Mouse (Mus musculus) intestine, embryonic 15.5 days (tissue): Measurements from ENCODE around the gene Olfr1359. TPM values are rescaled to one million over a fixed set of nuclear protein-coding genes. Genes with fewer than 3 reads are reported as not detected.
"Not testable (repeated sequence)": the region's sequence is repeated elsewhere in the genome, so short reads cannot be mapped to it uniquely, and the experiment has no call there.

Experiments
- ATAC-seq: fragments of 200-750 bp; cut with Nextera tagmentation; 2 replicates; pipeline ENCODE4 v1.8.0; 2017; ENCODE audit warnings: moderate TSS enrichment, moderate library complexity
- H3K27ac ChIP-seq: fragments of 300-500 bp; sonication (generic); 2 replicates; pipeline ENCODE4 v1.5.1; 2015; ENCODE audit warnings: mild to moderate bottlenecking, inconsistent platforms
- H3K27me3 ChIP-seq: fragments of 300-500 bp; sonication (generic); replicated peaks from 2 replicates; pipeline ENCODE4 v1.6.1; 2015; ENCODE audit warnings: inconsistent platforms
- H3K36me3 ChIP-seq: fragments of 300-500 bp; sonication (generic); 2 replicates; pipeline ENCODE4 v1.6.1; 2015; ENCODE audit warnings: inconsistent platforms
- H3K4me1 ChIP-seq: fragments of 300-500 bp; sonication (generic); replicated peaks from 2 replicates; pipeline ENCODE4 v1.6.1; 2015; ENCODE audit warnings: inconsistent platforms
- H3K4me2 ChIP-seq: fragments of 300-500 bp; sonication (generic); replicated peaks from 2 replicates; pipeline ENCODE4 v1.6.1; 2015; ENCODE audit warnings: mild to moderate bottlenecking, inconsistent platforms
- H3K4me3 ChIP-seq: fragments of 300-500 bp; sonication (generic); replicated peaks from 2 replicates; pipeline ENCODE4 v1.5.1; 2015; ENCODE audit warnings: inconsistent platforms
- H3K9ac ChIP-seq: fragments of 300-500 bp; sonication (generic); 2 replicates; pipeline ENCODE4 v1.6.1; 2015; ENCODE audit warnings: inconsistent platforms
- H3K9me3 ChIP-seq: fragments of 300-500 bp; sonication (generic); 2 replicates; pipeline ENCODE4 v1.6.1; 2016; ENCODE audit warnings: inconsistent platforms
- WGBS: fragments of 180-500 bp; shearing (Covaris S2); methylation state at CpG from one replicate; pipeline ENCODE4 v1.1.7; 2015; 5-methylcytosine and 5-hydroxymethylcytosine counted together
- polyA plus RNA-seq: library from polyadenylated mRNA; unstranded; fragments of >200 nt; fragmentation: Nextera tagmentation; extraction: Ambion mirVana; gene quantifications from 2 replicates; pipeline ENCODE4 v1.2.1, GENCODE M21; 2015

Olfr1359 gene
- polyA plus RNA-seq, 1 experiment from 2014 or later = not detected

- peak; percentile 84 for ATAC-seq
- Histone ChIP-seq H3K27me3 (no peaks in the 10 kb centered on the region), H3K36me3 (no peaks in the 10 kb centered on the region), H3K4me3 (peak overlapping the region; percentile 45), H3K9me3 (no peaks in the 10 kb centered on the region), H3K27ac (peak overlapping the region; percentile 96), H3K4me2 (peak overlapping the region; percentile 57), H3K4me1 (no peaks in the 10 kb centered on the region; the same call in 1 of the 2 replicates), H3K9ac (peak overlapping the region; percentile 60)
- under 1% methylated on average over 21 of the region's 21 CpGs for WGBS
These were observed 36.3 kb downstream of the Olfr1359 start for GRCm38 (mm10) chr13:21734010-21734905.

- under 1% methylated on average over 43 of the region's 56 CpGs for WGBS
- Histone ChIP-seq H3K27ac (peak within 1 kb of the TSS; percentile 96), H3K9ac (peak within 1 kb of the TSS; percentile 60), H3K4me3 (peak within 1 kb of the TSS; percentile 45), H3K4me2 (peak within 1 kb of the TSS; percentile 57)
- H3K36me3 ChIP-seq, H3K27me3 ChIP-seq, H3K4me1 ChIP-seq, H3K9me3 ChIP-seq: not testable (repeated sequence)
- ATAC-seq = peak; percentile 92
These were observed 37.2 kb downstream of the Olfr1359 start, which contains the start of gene Hist1h4j for GRCm38 (mm10) chr13:21734906-21735767. TSS of gene Hist1h4j (plus strand) at chr13:21735064.

- 33% methylated on average over 1 of the region's 1 CpGs for WGBS
- Histone ChIP-seq H3K27me3 (no peaks in the 10 kb centered on the region), H3K27ac (no peak overlapping the region), H3K4me1 (0 out of 2 replicates have a peak, but pooled peaks cover 4% of the 10 kb centered on the region), H3K9ac (no peak overlapping the region), H3K4me2 (no peak overlapping the region), H3K4me3 (no peak overlapping the region), H3K9me3 (no peaks in the 10 kb centered on the region), H3K36me3 (no peaks in the 10 kb centered on the region)
- no peak for ATAC-seq
These were observed 47.1 kb downstream of the Olfr1359 start for GRCm38 (mm10) chr13:21745006-21745405.

- H3K27me3 ChIP-seq = no peaks in the 10 kb centered on the region
- H3K4me3 ChIP-seq = peak overlapping the region; percentile 44
- peak overlapping the region; percentile 46 for H3K9ac ChIP-seq
- no peaks in the 10 kb centered on the region for H3K36me3 ChIP-seq
- 0 out of 2 replicates have a peak, but pooled peaks cover 6% of the 10 kb centered on the region for H3K4me1 ChIP-seq
- peak overlapping the region; percentile 94 for H3K27ac ChIP-seq
- WGBS = 4% methylated on average over 5 of the region's 5 CpGs
- peak overlapping the region; percentile 62 for H3K4me2 ChIP-seq
- H3K9me3 ChIP-seq = no peaks in the 10 kb centered on the region
- no peak for ATAC-seq
These were observed 51.7 kb downstream of the Olfr1359 start for GRCm38 (mm10) chr13:21749387-21750158.

- Histone ChIP-seq H3K9ac (peak within 1 kb of the TSS; percentile 53), H3K4me3 (peak within 1 kb of the TSS; percentile 44), H3K27ac (peak within 1 kb of the TSS; percentile 94), H3K4me2 (peak within 1 kb of the TSS; percentile 62)
- H3K4me1 ChIP-seq, H3K27me3 ChIP-seq, H3K36me3 ChIP-seq, H3K9me3 ChIP-seq: not testable (repeated sequence)
- WGBS = under 1% methylated on average over 51 of the region's 56 CpGs
- peak; percentile 84 for ATAC-seq
These were observed 52.5 kb downstream of the Olfr1359 start, which contains the start of gene Hist1h4k for GRCm38 (mm10) chr13:21750159-21751017. TSS of gene Hist1h4k (minus strand) at chr13:21750505.

- H3K4me1 ChIP-seq = 0 out of 2 replicates have a peak, but pooled peaks cover 6% of the 10 kb centered on the region
- H3K27me3 ChIP-seq = no peaks in the 10 kb centered on the region
- H3K4me2 ChIP-seq = no peak overlapping the region
- no peaks in the 10 kb centered on the region for H3K36me3 ChIP-seq
- no peaks in the 10 kb centered on the region for H3K9me3 ChIP-seq
- H3K27ac ChIP-seq = no peak overlapping the region
- H3K9ac ChIP-seq = no peak overlapping the region
- no peak for ATAC-seq
- no peak overlapping the region for H3K4me3 ChIP-seq
These were observed 53.5 kb downstream of the Olfr1359 start for GRCm38 (mm10) chr13:21751417-21751816.

GRCm38 (mm10) chr13:21751827-21752226, 53.9 kb downstream of the Olfr1359 start:
- 61% methylated on average over 3 of the region's 3 CpGs for WGBS
- Histone ChIP-seq H3K27ac (peak overlapping the region; percentile 11; the same call in 1 of the 2 replicates), H3K4me2 (no peak overlapping the region), H3K9ac (no peak overlapping the region), H3K9me3 (no peaks in the 10 kb centered on the region), H3K27me3 (no peaks in the 10 kb centered on the region), H3K4me1 (0 out of 2 replicates have a peak, but pooled peaks cover 6% of the 10 kb centered on the region), H3K4me3 (no peak overlapping the region), H3K36me3 (no peaks in the 10 kb centered on the region)
- ATAC-seq = no peak

- 0 out of 2 replicates have a peak overlapping the region, but pooled peaks have one; percentile 11 for H3K27ac ChIP-seq
- WGBS = 26% methylated on average over 3 of the region's 3 CpGs
These were observed 54.4 kb downstream of the Olfr1359 start for GRCm38 (mm10) chr13:21752356-21752755.

GRCm38 (mm10) chr13:21753051-21753523, 55.2 kb downstream of the Olfr1359 start:
- Histone ChIP-seq H3K27ac (peak overlapping the region; percentile 91), H3K4me2 (peak overlapping the region; percentile 70), H3K9ac (peak overlapping the region; percentile 58), H3K36me3 (no peaks in the 10 kb centered on the region), H3K9me3 (no peaks in the 10 kb centered on the region), H3K4me1 (0 out of 2 replicates have a peak, but pooled peaks cover 2% of the 10 kb centered on the region), H3K27me3 (no peaks in the 10 kb centered on the region), H3K4me3 (peak overlapping the region; percentile 43)
- no peak for ATAC-seq
- 1% methylated on average over 10 of the region's 10 CpGs for WGBS

More at GRCm38 (mm10) chr13:21752356-21752755, 54.4 kb downstream of the Olfr1359 start:
- Histone ChIP-seq H3K36me3 (no peaks in the 10 kb centered on the region), H3K9ac (no peak overlapping the region), H3K27me3 (no peaks in the 10 kb centered on the region), H3K4me3 (no peak overlapping the region; the same call in 1 of the 2 replicates), H3K4me2 (peak overlapping the region; percentile 70; the same call in 1 of the 2 replicates), H3K4me1 (0 out of 2 replicates have a peak, but pooled peaks cover 5% of the 10 kb centered on the region), H3K9me3 (no peaks in the 10 kb centered on the region)
- ATAC-seq = no peak

- H3K4me1 ChIP-seq, H3K9me3 ChIP-seq, H3K27me3 ChIP-seq, H3K36me3 ChIP-seq: not testable (repeated sequence)
- H3K9ac ChIP-seq = peak within 1 kb of the TSS; percentile 58
- WGBS = under 1% methylated on average over 48 of the region's 50 CpGs
- H3K4me2 ChIP-seq = peak within 1 kb of the TSS; percentile 70
- peak within 1 kb of the TSS; percentile 91 for H3K27ac ChIP-seq
- peak within 1 kb of the TSS; percentile 43 for H3K4me3 ChIP-seq
- peak; percentile 94 for ATAC-seq
These were observed 55.8 kb downstream of the Olfr1359 start, which contains the start of the genes Hist1h2ak and Hist1h2bn for GRCm38 (mm10) chr13:21753524-21754285. TSS of gene Hist1h2ak (minus strand) at chr13:21753827. TSS of gene Hist1h2bn (plus strand) at chr13:21754123.
